ENCODE assay signal across 16 mouse cellular contexts in genomic region chr5:135832729-135833128, GRCm38 (mm10). TPM values are rescaled to one million over a fixed set of nuclear protein-coding genes. Genes with fewer than 3 reads are reported as not detected.
DNase-seq lines count a peak whose midpoint lies in the region; ATAC-seq and TF ChIP-seq lines count a peak whose summit lies in the region.
"Had no signal": no experiment of that assay in that cellular context is flagged by ENCODE, and none has a peak within 500 bp of the region (broad histone marks: within the 10 kb centered on the region; RNA-seq: fewer than 3 reads in every experiment).

No protein-coding gene starts in this region.

- 32% methylated on average over 4 of the region's 4 CpGs for WGBS in forebrain, embryonic 12.5 days
- WGBS in forebrain, embryonic 10.5 days, result 50% methylated on average over 4 of the region's 4 CpGs
- WGBS in midbrain, embryonic 16.5 days, result 14% methylated on average over 4 of the region's 4 CpGs
- WGBS in heart, adult 2 months, result 21% methylated on average over 4 of the region's 4 CpGs

- no peak for TF ChIP-seq EP300 in heart, adult 2 months (IDR thresholded peaks at IDR 0.05; ENCODE audit: insufficient read depth, low read depth, low read length)

- intact Hi-C loops in heart, adult 2 months (cut with DNase I), result no loop called here

- TF ChIP-seq CTCF in heart, adult 2 months (IDR thresholded peaks at IDR 0.05), result no peak

- no peak for TF ChIP-seq POLR2A in heart, adult 2 months (IDR thresholded peaks at IDR 0.05; ENCODE audit: insufficient read depth, low read depth, low read length)

- H3K27me3 ChIP-seq in forebrain, embryonic 12.5 days, result peaks cover 26% of the 10 kb centered on the region
- H3K27me3 ChIP-seq in forebrain, embryonic 10.5 days (ENCODE audit: poor library complexity, severe bottlenecking), result peaks cover 50% of the 10 kb centered on the region
- H3K27me3 ChIP-seq in midbrain, embryonic 16.5 days (ENCODE audit: control insufficient read depth, insufficient read depth, low read depth, low read length), result no peaks in the 10 kb centered on the region
- peaks cover 2% of the 10 kb centered on the region; the same call in 1 of the 2 replicates for H3K27me3 ChIP-seq in heart, adult 2 months (ENCODE audit: control insufficient read depth, insufficient read depth, low read length)

- no peak overlapping the region for H3K4me3 ChIP-seq in forebrain, embryonic 12.5 days (replicated peaks)
- no peak overlapping the region for H3K4me3 ChIP-seq in forebrain, embryonic 10.5 days
- no peak overlapping the region for H3K4me3 ChIP-seq in midbrain, embryonic 16.5 days (ENCODE audit: low read depth, low read length)
- no peak overlapping the region for H3K4me3 ChIP-seq in heart, adult 2 months
- H3K4me3 ChIP-seq: limb, embryonic 13.5 days; stomach, embryonic 15.5 days had no signal

- no peaks in the 10 kb centered on the region for H3K36me3 ChIP-seq in forebrain, embryonic 12.5 days (replicated peaks)
- no peaks in the 10 kb centered on the region for H3K36me3 ChIP-seq in forebrain, embryonic 10.5 days (replicated peaks)
- H3K36me3 ChIP-seq in midbrain, embryonic 16.5 days (ENCODE audit: control insufficient read depth, insufficient read depth, low read length), result no peaks in the 10 kb centered on the region
- no peaks in the 10 kb centered on the region for H3K36me3 ChIP-seq in heart, adult 2 months (ENCODE audit: control insufficient read depth, insufficient read depth, low read length)
- H3K36me3 ChIP-seq: limb, embryonic 13.5 days; stomach, embryonic 15.5 days had no signal

- H3K9ac ChIP-seq in forebrain, embryonic 12.5 days, result no peak overlapping the region
- no peak overlapping the region for H3K9ac ChIP-seq in midbrain, embryonic 16.5 days (ENCODE audit: low read depth, low read length)
- no peak overlapping the region for H3K9ac ChIP-seq in heart, adult 2 months (ENCODE audit: low read depth, low read length)
- H3K9ac ChIP-seq: limb, embryonic 13.5 days; lung, embryonic 14.5 days; stomach, embryonic 15.5 days had no signal

- H3K9me3 ChIP-seq in forebrain, embryonic 12.5 days, result no peaks in the 10 kb centered on the region
- no peaks in the 10 kb centered on the region for H3K9me3 ChIP-seq in forebrain, embryonic 10.5 days
- no peaks in the 10 kb centered on the region for H3K9me3 ChIP-seq in midbrain, embryonic 16.5 days (replicated peaks; ENCODE audit: control insufficient read depth, low read length, poor library complexity, severe bottlenecking)
- H3K9me3 ChIP-seq: limb, embryonic 13.5 days; stomach, embryonic 15.5 days had no signal

- no peak overlapping the region for H3K4me2 ChIP-seq in forebrain, embryonic 12.5 days
- no peak overlapping the region for H3K4me2 ChIP-seq in midbrain, embryonic 16.5 days (ENCODE audit: low read length)
- H3K4me2 ChIP-seq: limb, embryonic 13.5 days; lung, embryonic 14.5 days; stomach, embryonic 15.5 days had no signal

- no peak overlapping the region for H3K27ac ChIP-seq in forebrain, embryonic 12.5 days
- no peak overlapping the region for H3K27ac ChIP-seq in forebrain, embryonic 10.5 days
- H3K27ac ChIP-seq in midbrain, embryonic 16.5 days (ENCODE audit: low read length), result peak overlapping the region; percentile 77
- H3K27ac ChIP-seq in heart, adult 2 months, result no peak overlapping the region
- H3K27ac ChIP-seq: limb, embryonic 13.5 days; stomach, embryonic 15.5 days had no signal

- H3K79me2 ChIP-seq in heart, adult 2 months (replicated peaks; ENCODE audit: control insufficient read depth, insufficient read depth, low read length), result no peaks in the 10 kb centered on the region

- DNase-seq in forebrain, embryonic 10.5 days (ENCODE audit: extremely low spot score, low spot score), result no peak
- DNase-seq in ES-CJ7 (ENCODE audit: low read depth, low spot score), result peak; percentile 91
- peak; percentile 76 to 84 for DNase-seq in frontal cortex, adult 2 months (ENCODE audit: extremely low spot score in 1 of 2, low spot score in 1 of 2)
- DNase-seq in adrenal gland, adult (ENCODE audit: inconsistent age in 2 of 2, low spot score in 1 of 2), result no peak
- DNase-seq in Muller cell, postnatal 12 days (ENCODE audit: inconsistent ontology term), result no peak
- DNase-seq in heart, adult 2 months, result no peak
- DNase-seq: adrenal gland, adult 8-10 months; heart, adult 18-20 months; kidney, postnatal 14 days; lung, embryonic 14.5 days had no signal

- 0 out of 2 replicates have a peak, but pooled peaks have one; percentile 8 for ATAC-seq in forebrain, embryonic 12.5 days (ENCODE audit: low FRiP score)
- ATAC-seq in midbrain, embryonic 16.5 days, result 0 out of 2 replicates have a peak, but pooled peaks have one; percentile 14

- peaks cover 20% of the 10 kb centered on the region for H3K4me1 ChIP-seq in forebrain, embryonic 12.5 days
- H3K4me1 ChIP-seq in forebrain, embryonic 10.5 days, result peaks cover 23% of the 10 kb centered on the region
- H3K4me1 ChIP-seq in midbrain, embryonic 16.5 days (ENCODE audit: control insufficient read depth, insufficient read depth, low read length), result peaks cover 29% of the 10 kb centered on the region
- H3K4me1 ChIP-seq in heart, adult 2 months (ENCODE audit: control insufficient read depth, insufficient read depth, low read length), result no peaks in the 10 kb centered on the region

RNA-seq across cellular contexts. Expression of gene Srrm3, which starts 26.0 kb away (rescaled TPM):
- polyA plus RNA-seq in forebrain, embryonic 12.5 days (2016; fragmentation: Nextera tagmentation; extraction: Ambion mirVana), result 30.3 and 37.6 TPM in 2 replicates
- 2.9 and 4.2 TPM in 2 replicates for polyA plus RNA-seq in forebrain, embryonic 10.5 days (2016; fragmentation: Nextera tagmentation; extraction: Ambion mirVana)
- polyA plus RNA-seq in frontal cortex, adult 2 months (2012; rRNA removed), result 90.2 and 94.9 TPM in 2 replicates
- polyA plus RNA-seq in midbrain, embryonic 16.5 days (2015; fragmentation: Nextera tagmentation; extraction: Ambion mirVana), result 76.2 and 89.7 TPM in 2 replicates
- not detected for total RNA-seq in heart, adult 2 months (2021)
- polyA plus RNA-seq in heart, adult 2 months (2012; rRNA removed), result not detected in 2 replicates
- total RNA-seq: heart, adult 18-20 months; hematopoietic stem cell, adult 5-6 weeks; MEL had no signal

RNA-seq across cellular contexts. Expression of gene Mdh2, which starts 54.4 kb away (rescaled TPM):
- polyA plus RNA-seq in forebrain, embryonic 12.5 days (2016; fragmentation: Nextera tagmentation; extraction: Ambion mirVana), result 520 and 524 TPM in 2 replicates
- 573 and 579 TPM in 2 replicates for polyA plus RNA-seq in forebrain, embryonic 10.5 days (2016; fragmentation: Nextera tagmentation; extraction: Ambion mirVana)
- polyA plus RNA-seq in frontal cortex, adult 2 months (2012; rRNA removed), result 500 and 513 TPM in 2 replicates
- 565 and 600 TPM in 2 replicates for polyA plus RNA-seq in midbrain, embryonic 16.5 days (2015; fragmentation: Nextera tagmentation; extraction: Ambion mirVana)
- 1,000 to 10,000 TPM; 1,645 to 1,928 TPM for total RNA-seq in heart, adult 2 months (2021)
- 2,909 and 3,459 TPM in 2 replicates for polyA plus RNA-seq in heart, adult 2 months (2012; rRNA removed)

RNA-seq across cellular contexts. Expression of gene Styxl1, which starts 54.5 kb away (rescaled TPM):
- 0.29 TPM in 1 of 2 replicates, not detected in the other for polyA plus RNA-seq in forebrain, embryonic 12.5 days (2016; fragmentation: Nextera tagmentation; extraction: Ambion mirVana)
- 0.25 TPM in 1 of 2 replicates, not detected in the other for polyA plus RNA-seq in forebrain, embryonic 10.5 days (2016; fragmentation: Nextera tagmentation; extraction: Ambion mirVana)
- polyA plus RNA-seq in frontal cortex, adult 2 months (2012; rRNA removed), result 0.14 TPM in 1 of 2 replicates, not detected in the other
- 0.24 and 0.46 TPM in 2 replicates for polyA plus RNA-seq in midbrain, embryonic 16.5 days (2015; fragmentation: Nextera tagmentation; extraction: Ambion mirVana)
- total RNA-seq in heart, adult 2 months (2021), result not detected
- 0.20 TPM in 1 of 2 replicates, not detected in the other for polyA plus RNA-seq in heart, adult 2 months (2012; rRNA removed)
- total RNA-seq: heart, adult 18-20 months; hematopoietic stem cell, adult 5-6 weeks; MEL had no signal
- polyA plus RNA-seq: limb, embryonic 13.5 days; lung, embryonic 14.5 days had no signal

RNA-seq across cellular contexts. Expression of gene Hspb1, which starts 55.0 kb away (rescaled TPM):
- 7.8 and 10.7 TPM in 2 replicates for polyA plus RNA-seq in forebrain, embryonic 12.5 days (2016; fragmentation: Nextera tagmentation; extraction: Ambion mirVana)
- 7.2 and 7.6 TPM in 2 replicates for polyA plus RNA-seq in forebrain, embryonic 10.5 days (2016; fragmentation: Nextera tagmentation; extraction: Ambion mirVana)
- polyA plus RNA-seq in frontal cortex, adult 2 months (2012; rRNA removed), result 29.6 and 40.7 TPM in 2 replicates
- polyA plus RNA-seq in midbrain, embryonic 16.5 days (2015; fragmentation: Nextera tagmentation; extraction: Ambion mirVana), result 9.6 and 10.1 TPM in 2 replicates
- total RNA-seq in heart, adult 2 months (2021), result 100 to 1,000 TPM; 434 to 446 TPM
- 427 and 635 TPM in 2 replicates for polyA plus RNA-seq in heart, adult 2 months (2012; rRNA removed)
- total RNA-seq: hematopoietic stem cell, adult 5-6 weeks; MEL had no signal

Comparison
In these comparisons a context has a peak if more than half of its experiments do, and no peak if none do; other contexts are left out.
1. DNase-seq: peak in ES-CJ7 (single experiment) and frontal cortex, adult 2 months (2 of 2); none in forebrain, embryonic 10.5 days (single experiment), adrenal gland, adult (0 of 2), Muller cell, postnatal 12 days (single experiment) and heart, adult 2 months (0 of 2).